Mouse (Mus musculus) myocyte (in vitro differentiated cells): ENCODE measurements at regions not wholly inside any gene's neighbourhood (a gene's known extent, or its start where the extent isn't known, plus 50 kb on each side); places are given as distances from the start of the nearest gene placed in this dataset.
"Not testable (repeated sequence)": the region's sequence is repeated elsewhere in the genome, so short reads cannot be mapped to it uniquely, and the experiment has no call there.

Experiments
- MYOD1 ChIP-seq, 3 experiments: IDR thresholded peaks; one replicate each; pipeline ENCODE4 v1.6.1; 2011; ENCODE audit warnings: control low read depth in 2 of 3, low read depth in 2 of 3, mild to moderate bottlenecking in 2 of 3, moderate library complexity in 1 of 3; ENCODE audit not compliant: insufficient read length in 2 of 3, control insufficient read depth in 1 of 3
- POLR2A ChIP-seq: IDR thresholded peaks from one replicate; pipeline ENCODE4 v1.6.1; 2011; ENCODE audit warnings: low read depth, mild to moderate bottlenecking, control low read depth, moderate library complexity; ENCODE audit not compliant: insufficient read length
- POLR2AphosphoS2 ChIP-seq: IDR thresholded peaks from one replicate; pipeline ENCODE4 v1.6.1; 2011; ENCODE audit warnings: low read depth, control low read depth; ENCODE audit not compliant: insufficient read length
- TCF12 ChIP-seq: IDR thresholded peaks from one replicate; pipeline ENCODE4 v1.6.1; 2011; ENCODE audit warnings: mild to moderate bottlenecking, control low read depth; ENCODE audit not compliant: poor library complexity, insufficient read depth, severe bottlenecking

DNA sequence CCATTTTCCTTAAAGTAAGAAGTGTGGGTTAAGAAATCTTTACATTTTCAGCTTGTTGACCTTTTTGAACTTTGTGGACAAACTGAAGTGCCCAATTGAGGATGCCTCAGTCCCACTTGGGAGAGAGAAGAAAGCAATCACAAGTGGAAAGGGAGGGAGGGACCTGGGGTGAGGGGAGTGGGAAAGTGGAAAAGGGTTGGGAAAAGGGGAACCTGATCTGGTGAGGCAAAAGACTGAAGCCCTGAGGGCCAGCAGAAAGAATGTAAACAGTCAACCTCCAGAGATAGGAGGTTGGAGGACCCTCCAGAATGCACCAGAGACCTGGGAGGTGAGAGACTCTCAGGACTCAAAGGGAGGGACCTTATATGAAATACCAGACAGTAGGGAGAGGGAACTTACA, 448.3 kb upstream of the Klf6 start:
- not testable (repeated sequence) for TF ChIP-seq POLR2AphosphoS2; POLR2A; TCF12; MYOD1 (IDR thresholded peaks at IDR 0.05; ENCODE audit: control insufficient read depth in 1 of 3, insufficient read length in 2 of 3, low read depth in 2 of 3)
